ENCODE assay signal across 19 mouse cellular contexts in the genomic region with DNA sequence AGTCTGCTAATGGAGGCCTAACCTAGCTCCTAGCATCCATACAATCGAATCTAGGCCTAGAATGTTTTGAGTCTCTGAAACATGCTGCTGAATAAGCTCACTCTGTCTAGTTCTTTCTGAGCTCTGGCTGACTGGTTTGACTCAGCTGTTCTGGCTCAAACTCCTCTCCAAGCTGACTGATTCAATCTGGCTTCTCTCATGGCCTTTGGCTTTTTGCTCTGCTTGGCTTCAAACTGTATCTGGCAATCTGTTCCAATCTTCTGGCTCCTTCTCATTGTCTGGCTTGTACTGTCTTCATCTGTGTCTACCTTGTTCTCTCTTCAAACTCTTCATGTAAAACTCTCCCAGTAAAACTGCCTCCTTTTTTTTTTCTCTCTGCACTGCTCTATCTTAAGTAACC.
"Had no signal": no experiment of that assay in that cellular context is flagged by ENCODE, and none has a peak within 500 bp of the region (broad histone marks: within the 10 kb centered on the region; RNA-seq: fewer than 3 reads in every experiment).

No protein-coding gene starts in this region.

- H3K27ac ChIP-seq: kidney, postnatal 0 days; left cerebral cortex, adult 2 months; liver, embryonic 13.5 days; macrophage; midbrain, embryonic 12.5 days; midbrain, embryonic 15.5 days; neural tube, embryonic 12.5 days; neural tube, embryonic 15.5 days; stomach, postnatal 0 days had no signal

- H3K9me3 ChIP-seq: liver, embryonic 13.5 days; midbrain, embryonic 12.5 days; midbrain, embryonic 15.5 days; neural tube, embryonic 12.5 days; neural tube, embryonic 15.5 days had no signal

- H3K4me3 ChIP-seq: left cerebral cortex, adult 2 months; liver, embryonic 13.5 days; midbrain, embryonic 12.5 days; midbrain, embryonic 15.5 days; neural tube, embryonic 12.5 days; neural tube, embryonic 15.5 days had no signal

- DNase-seq: kidney, postnatal 36 days; layer of hippocampus, postnatal 36 days; liver, embryonic 13.5 days; lung, adult 2 months; lung, postnatal 14 days; right cerebral cortex, adult 18-20 months; right cerebral cortex, postnatal 14 days; right cerebral cortex, postnatal 4 days; thymus, adult 2 months; thymus, postnatal 14 days; thymus, postnatal 4 days had no signal

- H3K4me1 ChIP-seq: liver, embryonic 13.5 days had no signal

- H3K27me3 ChIP-seq: liver, embryonic 13.5 days; midbrain, embryonic 12.5 days; midbrain, embryonic 15.5 days; neural tube, embryonic 12.5 days; neural tube, embryonic 15.5 days had no signal

- H3K36me3 ChIP-seq: liver, embryonic 13.5 days; midbrain, embryonic 12.5 days; midbrain, embryonic 15.5 days; neural tube, embryonic 12.5 days; neural tube, embryonic 15.5 days had no signal
